Mouse (Mus musculus): ENCODE measurements at regions not wholly inside any gene's neighbourhood (a gene's known extent, or its start where the extent isn't known, plus 50 kb on each side); places are given as distances from the start of the nearest gene placed in this dataset.

DNA sequence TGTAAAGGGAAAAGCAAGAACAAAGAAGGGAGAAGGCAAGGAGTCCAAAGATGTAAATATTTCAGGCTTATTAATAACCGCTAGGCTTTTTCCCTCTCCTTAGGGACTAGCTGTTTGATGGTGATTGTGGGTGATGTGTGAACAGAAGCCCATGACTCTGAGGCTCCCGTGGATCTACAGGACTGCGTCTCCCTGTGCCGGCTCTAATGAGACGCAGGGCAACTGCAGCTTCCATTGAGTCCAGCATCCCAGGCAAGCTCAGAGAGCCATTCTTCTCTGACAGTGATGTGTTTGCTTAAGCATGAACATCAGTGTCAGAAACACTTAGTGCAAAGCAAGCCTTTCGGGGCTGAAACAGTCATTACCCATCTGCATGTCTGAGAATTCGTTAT lies 70.0 kb upstream of the Hif1a start:
- no peak for TF ChIP-seq CTCF (IDR thresholded peaks at IDR 0.05)
- TF ChIP-seq EP300 (IDR thresholded peaks at IDR 0.05) = no peak
